ENCODE assay signal across 18 mouse cellular contexts in the genomic region with DNA sequence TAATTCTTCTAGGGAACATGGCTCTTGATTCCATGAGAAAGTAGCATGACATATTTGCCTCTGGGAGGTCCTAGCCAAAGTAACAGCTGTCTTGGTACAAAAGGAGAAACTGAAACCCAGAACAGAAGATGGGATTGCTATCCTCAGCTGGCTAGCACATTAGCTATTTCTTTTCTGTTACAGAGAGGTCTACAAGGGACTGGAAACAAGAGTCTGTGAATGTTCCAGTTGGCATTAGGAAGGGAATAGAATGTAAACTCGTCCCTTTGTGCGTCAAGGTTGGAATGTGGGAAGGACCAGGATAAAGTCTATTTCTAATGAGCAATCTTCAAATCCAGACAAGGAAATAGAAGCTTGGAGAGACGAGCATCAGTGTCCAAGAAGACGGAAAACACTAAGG.
A peak's percentile ranks its signal among the peaks of the same experiment; 100 is the strongest.
DNase-seq lines count a peak whose midpoint lies in the region; ATAC-seq lines count a peak whose summit lies in the region.
"Had no signal": no experiment of that assay in that cellular context is flagged by ENCODE, and none has a peak within 500 bp of the region (broad histone marks: within the 10 kb centered on the region; RNA-seq: fewer than 3 reads in every experiment).

No protein-coding gene starts in this region.

- no peak overlapping the region for H3K4me3 ChIP-seq in heart, embryonic 11.5 days (ENCODE audit: low read depth, low read length)
- no peak overlapping the region for H3K4me3 ChIP-seq in heart, embryonic 12.5 days
- H3K4me3 ChIP-seq: embryonic facial prominence, embryonic 12.5 days; forebrain, embryonic 15.5 days; heart, embryonic 10.5 days; hindbrain, embryonic 13.5 days had no signal

- H3K36me3 ChIP-seq in heart, embryonic 11.5 days (ENCODE audit: control insufficient read depth, insufficient read depth, low read length), result no peaks in the 10 kb centered on the region
- H3K36me3 ChIP-seq in heart, embryonic 12.5 days, result no peaks in the 10 kb centered on the region
- H3K36me3 ChIP-seq: embryonic facial prominence, embryonic 12.5 days; forebrain, embryonic 15.5 days; heart, embryonic 10.5 days; hindbrain, embryonic 13.5 days had no signal

- 73% methylated on average over 4 of the region's 4 CpGs for WGBS in heart, embryonic 11.5 days (ENCODE audit: insufficient replicate concordance)
- 80% methylated on average over 4 of the region's 4 CpGs for WGBS in heart, embryonic 12.5 days

- peak; percentile 93 for DNase-seq in heart, adult 11 months
- DNase-seq in heart, adult 9 months (ENCODE audit: low spot score in 2 of 2), result peak; percentile 56 to 59
- DNase-seq in testis, postnatal 14 days (ENCODE audit: low spot score), result peak; percentile 17
- no peak for DNase-seq in testis, postnatal 10 days (ENCODE audit: low spot score)
- DNase-seq: adrenal gland, postnatal 14 days; cerebellum, adult 11-12 months; cerebellum, adult 9-10 months; cerebellum, postnatal 25 days; gastrocnemius, postnatal 14 days had no signal

- H3K27ac ChIP-seq in heart, embryonic 11.5 days (ENCODE audit: low read depth, low read length), result no peak overlapping the region
- no peak overlapping the region for H3K27ac ChIP-seq in heart, embryonic 12.5 days (ENCODE audit: poor library complexity, severe bottlenecking)
- H3K27ac ChIP-seq: embryonic facial prominence, embryonic 12.5 days; forebrain, embryonic 15.5 days; heart, embryonic 10.5 days; hindbrain, embryonic 13.5 days; hindbrain, postnatal 0 days had no signal

- H3K9ac ChIP-seq in heart, embryonic 11.5 days (ENCODE audit: low read depth, low read length), result no peak overlapping the region
- H3K9ac ChIP-seq in heart, embryonic 12.5 days, result no peak overlapping the region
- H3K9ac ChIP-seq: embryonic facial prominence, embryonic 12.5 days; forebrain, embryonic 15.5 days; hindbrain, embryonic 13.5 days had no signal

- H3K27me3 ChIP-seq in heart, embryonic 11.5 days (ENCODE audit: control insufficient read depth, insufficient read depth, low read length), result peaks cover 3% of the 10 kb centered on the region; the same call in 1 of the 2 replicates
- H3K27me3 ChIP-seq in heart, embryonic 12.5 days (replicated peaks), result peaks cover 7% of the 10 kb centered on the region; the same call in 1 of the 2 replicates
- H3K27me3 ChIP-seq: embryonic facial prominence, embryonic 12.5 days; forebrain, embryonic 15.5 days; hindbrain, embryonic 13.5 days; Patski had no signal

- no peak overlapping the region for H3K4me2 ChIP-seq in heart, embryonic 11.5 days
- H3K4me2 ChIP-seq in heart, embryonic 12.5 days, result no peak overlapping the region
- H3K4me2 ChIP-seq: embryonic facial prominence, embryonic 12.5 days; forebrain, embryonic 15.5 days; hindbrain, embryonic 13.5 days had no signal

- H3K4me1 ChIP-seq in heart, embryonic 11.5 days (ENCODE audit: control insufficient read depth, insufficient read depth, low read length), result no peaks in the 10 kb centered on the region
- no peaks in the 10 kb centered on the region for H3K4me1 ChIP-seq in heart, embryonic 12.5 days (replicated peaks)
- H3K4me1 ChIP-seq: forebrain, embryonic 15.5 days; heart, embryonic 10.5 days; hindbrain, embryonic 13.5 days had no signal

- ATAC-seq in heart, embryonic 11.5 days (replicated peaks; ENCODE audit: insufficient number of reproducible peaks, low FRiP score, low TSS enrichment), result no peak
- ATAC-seq in heart, embryonic 12.5 days (ENCODE audit: insufficient number of reproducible peaks, low FRiP score), result no peak
- ATAC-seq: activated CD4-positive, CD25-positive, alpha-beta regulatory T cell, adult 4 months; forebrain, embryonic 15.5 days; hindbrain, postnatal 0 days; Patski had no signal

- no peaks in the 10 kb centered on the region for H3K9me3 ChIP-seq in heart, embryonic 11.5 days (replicated peaks; ENCODE audit: control insufficient read depth, low read length)
- H3K9me3 ChIP-seq in heart, embryonic 12.5 days (replicated peaks), result no peaks in the 10 kb centered on the region
- H3K9me3 ChIP-seq: embryonic facial prominence, embryonic 12.5 days; forebrain, embryonic 15.5 days; heart, embryonic 10.5 days; hindbrain, embryonic 13.5 days had no signal
